Mouse (Mus musculus) G1E-ER4 (cell line): Measurements from ENCODE around the gene Hpcal1. TPM values are rescaled to one million over a fixed set of nuclear protein-coding genes. Genes with fewer than 3 reads are reported as not detected.

Experiments
- GATA1 ChIP-seq: IDR thresholded peaks from one replicate; pipeline ENCODE4 v1.8.0; 2012; ENCODE audit warnings: low read length, inconsistent platforms
- polyA plus RNA-seq: library from polyadenylated mRNA; stranded (reverse); fragments of >175 nt; gene quantifications from 2 replicates; pipeline ENCODE4 v1.2.3, GENCODE M21; 2012

Hpcal1 gene
- polyA plus RNA-seq, 1 experiment = not detected

GRCm38 (mm10) chr12:17764005-17764404, 73.3 kb downstream of the Hpcal1 start:
- no peak for TF ChIP-seq GATA1

- TF ChIP-seq GATA1 = no peak
These were observed 79.0 kb downstream of the Hpcal1 start for GRCm38 (mm10) chr12:17769476-17770172.

DNA sequence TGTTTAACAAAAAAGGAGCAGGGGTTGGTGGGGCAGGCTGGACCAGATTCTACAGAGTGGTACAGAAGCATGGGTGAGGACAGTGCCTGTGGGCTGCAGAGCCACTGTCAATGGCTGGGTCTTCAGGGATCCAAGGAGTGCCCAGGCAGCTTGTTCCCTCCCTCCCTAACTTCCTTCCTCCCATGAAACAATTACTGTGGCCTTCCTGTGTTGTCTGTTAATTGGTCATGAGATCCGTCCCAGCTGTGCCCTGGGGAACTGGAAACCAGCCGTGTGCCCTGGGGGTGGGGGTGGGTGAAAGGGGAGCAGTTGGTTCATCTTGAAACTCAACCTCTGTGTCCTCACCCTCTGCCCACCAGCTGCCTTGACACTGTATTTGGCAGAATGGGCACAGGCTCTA, 79.9 kb downstream of the Hpcal1 start:
- no peak for TF ChIP-seq GATA1

DNA sequence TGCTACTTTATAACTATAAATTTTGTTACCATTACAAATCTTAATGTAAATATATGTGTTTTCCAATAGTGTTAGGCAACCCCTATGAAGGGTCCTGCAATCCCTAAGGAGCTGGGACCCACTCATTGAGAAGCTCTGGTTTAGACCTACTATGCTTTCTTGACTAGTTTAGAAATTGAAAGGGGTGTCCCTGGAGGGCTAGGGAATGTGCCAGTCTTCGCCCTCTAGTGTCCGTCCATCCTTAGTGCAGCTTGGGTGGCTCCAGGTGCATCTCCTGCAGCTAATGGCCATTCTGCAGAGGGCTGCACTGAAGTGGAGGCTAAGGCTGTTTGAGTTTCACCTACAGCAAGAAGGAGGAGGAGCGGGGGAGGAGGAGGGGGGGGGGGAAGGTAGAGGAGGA, 87.7 kb downstream of the Hpcal1 start:
- TF ChIP-seq GATA1 = no peak

DNA sequence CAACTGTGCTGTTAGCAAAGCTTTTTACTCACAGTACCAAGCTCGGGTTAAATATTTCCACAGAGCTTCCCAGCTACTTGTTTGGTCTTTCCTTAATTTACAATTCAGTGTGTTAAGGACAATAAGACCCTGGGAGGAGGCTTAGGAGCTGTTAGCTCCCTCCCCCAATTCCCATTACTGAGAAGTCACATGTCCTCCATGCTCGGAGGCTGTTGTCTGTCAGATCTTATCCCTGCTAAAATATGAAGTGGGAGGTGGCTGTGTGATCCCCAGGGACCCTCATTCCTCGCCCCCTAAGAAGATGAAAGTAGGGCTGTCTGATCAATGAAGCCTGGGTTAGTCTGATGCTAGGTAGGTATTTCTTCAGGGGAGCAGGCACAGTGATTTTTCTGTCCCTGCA, 88.4 kb downstream of the Hpcal1 start:
- no peak for TF ChIP-seq GATA1

DNA sequence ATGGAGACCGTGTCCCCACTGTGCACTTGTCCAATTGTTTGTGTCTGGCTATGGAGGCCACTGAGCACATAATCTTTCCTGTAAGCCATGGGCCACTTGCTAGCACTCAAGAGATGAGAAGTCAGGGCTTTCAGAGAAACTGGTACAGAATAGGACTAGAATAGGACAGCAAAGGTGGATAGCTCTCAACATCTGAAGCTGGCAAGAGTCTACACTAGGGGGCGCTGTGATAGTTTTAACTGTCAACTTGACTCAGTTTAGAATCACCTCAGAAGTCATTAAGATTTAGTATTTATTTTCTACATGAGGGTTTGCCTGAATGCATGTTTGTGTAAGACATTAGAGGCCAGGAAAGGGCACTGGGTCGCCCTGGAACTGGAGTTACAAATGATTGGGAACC, 98.8 kb downstream of the Hpcal1 start:
- no peak for TF ChIP-seq GATA1

GRCm38 (mm10) chr12:17791111-17791510, 100.5 kb downstream of the Hpcal1 start:
- TF ChIP-seq GATA1 = no peak

DNA sequence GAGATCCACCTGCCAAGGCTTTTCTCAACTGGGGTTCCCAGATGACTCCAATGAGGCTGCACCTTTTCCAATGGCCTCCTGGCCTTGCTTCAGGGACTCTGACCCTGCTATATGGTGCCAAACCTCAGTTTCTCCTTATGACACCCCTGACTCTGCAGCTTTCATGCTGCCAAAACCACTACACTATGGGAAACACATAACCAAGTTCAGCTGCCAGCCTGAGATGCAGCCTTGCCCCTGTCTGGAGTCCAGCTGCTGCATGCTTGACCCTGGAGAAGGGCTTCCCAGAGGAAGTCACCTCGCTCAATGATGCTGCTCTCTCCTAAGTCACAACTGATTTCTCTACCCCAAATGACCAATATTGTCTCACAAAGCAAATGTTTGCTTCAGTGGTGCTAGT, 102.1 kb downstream of the Hpcal1 start:
- no peak for TF ChIP-seq GATA1

DNA sequence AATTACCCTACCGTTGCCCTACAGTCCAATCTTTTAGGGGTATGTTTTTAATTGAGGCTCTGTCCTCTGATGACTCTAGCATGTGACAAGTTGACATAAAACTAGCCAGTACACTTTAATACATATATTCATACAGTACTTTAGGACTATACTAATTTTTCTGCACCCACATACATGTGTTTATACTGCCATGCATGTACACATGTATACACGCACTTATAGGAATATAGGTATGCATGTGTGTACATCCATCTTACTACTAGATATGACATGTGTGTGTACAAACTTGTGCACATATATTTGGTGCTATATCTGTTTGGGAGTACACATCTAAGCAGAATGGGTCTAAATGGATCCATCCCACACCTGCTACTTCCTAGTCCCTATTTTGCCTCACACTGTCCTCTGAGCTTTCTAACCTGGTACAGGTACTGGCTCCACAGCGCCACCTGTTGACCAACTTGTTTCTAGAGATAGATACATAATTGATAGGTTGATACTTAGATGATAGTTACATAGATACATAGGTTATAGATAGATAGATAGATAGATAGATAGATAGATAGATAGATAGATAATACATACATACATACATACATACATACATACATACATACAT, 105.1 kb downstream of the Hpcal1 start:
- no peak for TF ChIP-seq GATA1

DNA sequence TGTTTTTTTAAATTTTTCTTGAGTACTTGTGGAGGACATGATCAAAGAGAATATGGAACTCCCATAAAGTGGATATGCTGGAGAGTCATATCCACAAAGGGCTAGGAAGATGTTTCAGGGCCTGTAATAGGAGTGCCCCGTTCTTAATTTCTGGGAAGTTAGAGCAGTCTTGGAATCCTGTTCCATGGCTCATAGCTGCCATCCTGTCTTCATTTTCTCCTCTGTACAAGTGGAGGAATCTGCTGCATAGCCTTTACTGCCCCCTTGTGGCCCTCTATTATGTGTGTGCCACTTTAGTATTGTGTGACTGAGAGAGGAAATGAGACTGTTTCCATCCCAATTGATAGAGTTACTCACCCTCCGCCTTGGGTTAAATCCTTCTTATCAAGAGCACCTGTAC, 117.9 kb downstream of the Hpcal1 start:
- TF ChIP-seq GATA1 = no peak

Other genes starting within 250 kb of the Hpcal1 start
- 86.5 and 101 TPM in 2 replicates for gene Odc1, start 146.1 kb upstream of the Hpcal1 start, polyA plus RNA-seq